Mouse (Mus musculus) kidney, adult 9 months (tissue): ENCODE measurements around the gene Tlr8.
"Not testable (repeated sequence)": the region's sequence is repeated elsewhere in the genome, so short reads cannot be mapped to it uniquely, and the experiment has no call there.

Experiments used
- DNase-seq: peaks from one replicate; pipeline ENCODE4 v3.0.0; 2022

Gene Tlr8

DNA sequence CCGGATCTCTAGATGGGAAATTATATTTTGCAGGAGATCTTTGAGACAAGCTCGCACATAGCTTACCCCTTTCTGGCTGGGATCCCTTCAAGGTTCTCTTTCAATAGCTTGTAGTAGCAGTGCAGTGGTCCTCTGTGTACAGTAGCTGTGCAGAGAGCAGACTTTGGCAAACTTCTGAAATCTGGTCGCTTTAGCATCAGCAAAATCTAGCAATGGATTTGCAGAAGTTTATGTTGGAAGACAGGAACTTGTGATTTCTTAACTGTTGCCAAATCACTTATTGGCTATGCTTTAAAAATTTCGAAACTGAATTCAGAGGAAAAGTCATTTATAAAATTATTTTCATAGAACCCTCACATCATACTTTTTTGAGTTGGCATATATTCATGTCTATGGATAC is at the start of gene Tlr8:
Gene Tlr8 (minus strand): TSS at position 244 of the 400 bp plus-strand sequence.
- no peak for DNase-seq

DNA sequence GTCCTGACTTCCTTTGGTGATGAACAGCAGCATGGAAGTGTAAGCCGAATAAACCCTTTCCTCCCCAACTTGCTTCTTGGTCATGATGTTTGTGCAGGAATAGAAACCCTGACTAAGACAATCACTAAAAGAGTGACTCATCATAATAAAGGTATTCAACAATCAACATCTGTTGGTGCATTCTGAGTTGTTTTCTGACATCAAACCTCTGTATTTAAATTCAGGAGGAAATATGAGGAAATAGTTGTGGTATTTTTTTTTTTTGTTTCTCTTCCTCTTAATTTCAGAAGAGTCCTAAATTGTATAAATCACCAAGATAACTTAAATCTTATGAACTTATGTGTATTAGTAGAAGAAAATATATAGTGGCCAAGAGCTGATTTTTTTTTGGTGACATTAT is 37.9 kb upstream of the Tlr8 start:
- not testable (repeated sequence) for DNase-seq

GRCm38 (mm10) chrX:167276953-167277352 is 12.8 kb upstream of the Tlr8 start:
- peak; percentile 56 for DNase-seq

GRCm38 (mm10) chrX:167276551-167276950 is 12.4 kb upstream of the Tlr8 start:
- no peak for DNase-seq

GRCm38 (mm10) chrX:167263530-167263929 is 599 bp downstream of the Tlr8 start:
- no peak for DNase-seq

DNA sequence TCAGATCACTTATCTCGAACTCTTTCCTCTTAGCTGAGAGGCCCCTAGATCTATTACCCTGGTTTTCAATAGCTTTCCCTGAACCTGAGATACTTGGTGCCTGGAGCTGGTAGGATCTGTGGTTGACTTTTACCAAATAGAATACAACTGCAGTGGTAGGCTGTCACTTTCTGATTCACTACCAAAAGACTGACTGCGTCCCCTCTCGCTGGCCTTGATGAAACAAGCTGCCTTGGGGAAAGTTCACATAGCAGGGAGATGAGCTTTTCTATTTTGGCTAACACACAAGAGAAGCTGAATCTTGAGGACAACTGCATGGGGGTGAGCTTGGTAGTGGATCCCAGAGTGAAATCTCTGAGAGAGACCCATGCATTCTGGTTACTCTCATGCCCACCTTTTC is 22.4 kb downstream of the Tlr8 start:
- no peak for DNase-seq

- no peak for DNase-seq
Measured at GRCm38 (mm10) chrX:167239293-167239921, 24.7 kb downstream of the Tlr8 start.

DNA sequence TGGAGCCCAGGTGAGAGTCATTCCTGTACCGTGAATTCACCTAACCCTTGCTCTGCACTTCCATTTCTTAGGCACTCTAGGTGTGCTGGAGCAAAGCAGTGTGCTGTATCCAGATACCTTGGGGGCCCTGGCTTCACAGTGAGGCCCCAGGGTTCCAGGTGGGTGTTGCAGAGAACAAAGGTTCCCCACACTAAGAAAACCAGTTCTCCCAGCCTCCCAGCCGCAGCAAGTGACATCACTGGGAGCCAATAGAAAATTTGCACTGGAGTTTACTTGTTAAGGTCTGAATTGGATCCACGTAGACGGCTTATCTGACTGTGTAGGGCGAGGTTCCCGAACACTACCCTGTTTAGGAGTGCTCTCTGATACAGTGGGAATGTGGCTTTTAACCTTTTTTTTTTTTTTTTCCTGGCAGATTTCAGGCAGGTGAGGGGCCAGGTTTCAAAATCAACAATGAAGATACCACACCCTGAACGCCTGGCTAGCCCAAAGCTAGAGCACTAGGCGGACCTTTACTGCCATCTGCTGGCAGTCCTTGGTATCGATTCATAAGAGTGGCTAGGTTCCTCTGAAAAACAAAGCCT is 30.9 kb downstream of the Tlr8 start:
- DNase-seq = peak; percentile 64

- no peak for DNase-seq
Measured at GRCm38 (mm10) chrX:167231150-167231549, 33.0 kb downstream of the Tlr8 start.

DNA sequence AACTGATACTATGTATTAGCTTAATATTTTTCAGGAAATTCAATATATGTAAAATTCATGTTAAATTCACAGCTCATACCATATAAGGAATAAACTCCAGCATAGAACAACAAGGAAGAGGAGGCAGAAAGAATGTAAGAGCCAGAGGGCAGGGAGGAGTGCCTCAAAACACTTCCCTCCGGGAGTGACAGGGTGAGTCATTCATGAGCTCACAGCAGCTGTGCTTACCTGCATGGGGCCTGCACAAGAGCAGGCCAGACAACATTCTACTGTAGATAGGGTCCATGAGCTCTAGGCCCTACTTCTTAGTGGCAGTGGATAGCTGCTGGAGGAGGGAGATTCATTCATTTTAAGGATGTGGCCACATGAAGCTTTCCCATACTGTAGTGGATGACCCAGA is 34.3 kb downstream of the Tlr8 start:
- DNase-seq = no peak

GRCm38 (mm10) chrX:167229206-167229605 is 34.9 kb downstream of the Tlr8 start:
- peak; percentile 58 for DNase-seq

DNA sequence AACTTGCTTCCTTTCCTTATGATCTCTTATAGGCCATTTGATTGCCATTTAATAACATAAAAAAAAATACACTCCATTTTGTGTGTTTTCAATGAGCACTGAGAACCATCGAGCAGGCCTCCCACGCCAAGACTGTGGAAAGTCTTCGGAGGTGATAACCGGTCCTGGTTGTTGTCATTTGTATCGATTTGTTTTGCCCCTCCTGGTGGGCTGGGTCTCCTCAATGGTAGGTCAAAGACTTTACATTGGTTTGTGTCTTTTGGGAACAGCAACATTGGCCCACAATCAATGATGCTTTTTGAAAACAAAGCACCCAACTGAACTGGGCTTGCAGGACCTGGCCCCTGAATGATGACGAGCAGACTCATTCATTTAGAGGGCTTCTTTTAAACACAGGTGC is 36.4 kb downstream of the Tlr8 start:
- no peak for DNase-seq

DNA sequence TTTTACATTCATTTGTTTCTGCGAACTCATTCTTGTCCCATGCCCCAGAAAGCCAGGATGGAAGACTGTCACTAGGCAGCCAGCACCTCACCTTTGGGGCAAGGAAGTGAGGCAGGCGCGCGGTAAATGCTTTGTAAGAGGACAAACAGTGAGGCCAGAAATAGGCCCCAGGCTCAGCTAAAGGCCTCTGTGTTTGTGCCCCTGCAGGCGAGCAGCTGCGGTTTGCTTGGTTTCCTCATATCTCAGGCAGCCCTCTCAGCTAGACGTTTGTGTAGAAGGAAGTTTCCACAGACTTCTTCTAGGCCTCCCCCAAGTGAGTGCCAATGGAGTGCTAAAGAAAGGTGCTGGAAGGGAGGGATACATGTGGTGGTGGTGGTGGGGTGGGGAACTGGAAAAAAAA is 37.0 kb downstream of the Tlr8 start:
- DNase-seq = no peak

- no peak for DNase-seq
Measured at GRCm38 (mm10) chrX:167226570-167226969, 37.6 kb downstream of the Tlr8 start.

DNA sequence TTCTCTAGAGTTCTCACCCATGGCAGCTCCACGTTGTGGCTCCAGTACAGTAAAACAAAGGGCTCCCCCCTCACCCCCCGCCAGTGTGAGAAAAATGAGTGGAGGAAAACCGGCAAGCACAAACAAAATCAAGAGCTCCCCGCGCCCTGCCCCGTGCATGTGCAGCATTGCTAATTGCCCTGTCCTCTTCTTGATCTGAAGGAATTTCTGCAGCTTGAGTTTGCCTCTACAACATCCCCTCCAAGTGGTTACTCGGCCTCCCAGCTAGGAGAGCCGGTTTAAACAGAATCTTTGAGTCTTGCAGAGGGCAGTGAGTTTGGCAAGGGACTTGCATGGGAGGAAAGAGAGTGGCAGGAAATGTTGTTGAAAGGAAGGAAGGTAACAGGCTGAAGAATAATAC is 51.4 kb downstream of the Tlr8 start:
- DNase-seq = peak; percentile 43

DNA sequence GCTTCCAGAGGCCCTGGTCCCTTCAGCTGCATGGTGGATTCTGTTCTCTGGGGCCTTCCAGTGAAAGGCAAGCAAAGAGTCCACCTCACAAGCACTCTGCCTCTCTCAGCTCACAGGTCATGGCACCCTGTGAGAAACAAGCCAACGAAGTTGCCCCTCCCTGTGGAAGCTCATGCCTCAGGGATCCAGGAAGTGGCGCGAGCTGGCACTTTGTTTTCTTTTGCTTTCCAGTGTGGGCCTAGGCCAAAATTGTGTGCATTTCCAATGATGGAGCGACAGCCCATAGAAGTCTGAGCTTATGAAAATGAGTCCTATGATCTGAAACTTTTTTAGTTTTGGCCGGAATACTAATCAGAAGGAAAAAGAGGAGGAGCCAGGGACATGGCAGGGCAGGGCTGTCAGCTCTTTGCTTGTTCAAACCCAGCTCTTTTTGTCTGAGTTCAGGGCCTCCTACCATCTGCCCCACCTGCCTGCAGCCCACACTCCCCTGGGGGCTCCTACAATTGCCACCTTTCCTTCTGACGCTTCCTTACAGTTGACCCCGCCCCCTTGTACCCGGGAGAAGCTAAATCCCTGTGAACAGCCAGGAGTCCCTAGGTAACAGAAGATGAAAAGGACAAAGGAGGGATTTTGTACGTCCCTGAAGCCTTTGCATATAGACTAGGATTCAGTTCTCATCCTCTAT is 52.1 kb downstream of the Tlr8 start:
- DNase-seq = no peak

DNA sequence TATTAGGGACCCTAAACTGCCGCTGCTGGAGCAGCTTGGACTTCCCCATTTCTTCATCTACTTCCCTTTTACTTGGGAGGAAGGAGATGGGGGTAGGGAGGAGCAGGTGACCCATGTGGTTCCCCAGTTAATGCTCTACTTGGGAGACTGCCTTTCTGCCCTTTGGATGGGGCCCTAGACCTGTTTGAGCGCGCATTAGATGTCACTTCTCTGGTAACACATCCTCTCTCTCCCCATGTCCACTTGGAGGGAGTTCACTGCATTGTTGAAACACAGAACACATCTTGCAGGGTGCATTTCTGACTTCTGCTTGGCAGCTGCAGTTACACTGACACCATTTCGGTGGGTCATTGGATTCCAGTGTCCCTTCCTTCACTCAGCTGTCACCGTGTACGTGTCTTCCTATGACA is 53.8 kb downstream of the Tlr8 start:
- DNase-seq = peak; percentile 34

DNA sequence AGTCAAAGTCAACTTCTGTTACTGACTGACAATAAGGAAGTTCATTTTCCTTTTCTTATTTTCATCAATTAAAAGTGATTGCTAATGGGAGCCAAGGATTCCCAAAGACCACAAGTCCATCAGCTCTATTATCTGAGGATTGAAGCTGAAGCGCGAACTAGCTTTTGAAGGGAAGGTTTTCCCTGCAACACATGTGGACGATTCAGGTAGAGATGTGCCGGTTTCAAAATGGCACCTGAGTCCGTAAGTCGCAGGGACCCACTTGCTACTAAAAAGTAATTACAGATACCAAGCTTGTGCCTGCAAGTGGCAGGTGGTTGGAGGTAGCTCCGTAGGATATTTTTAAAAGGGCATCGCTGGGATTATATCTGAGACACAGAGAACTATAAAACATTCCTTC is 54.3 kb downstream of the Tlr8 start:
- DNase-seq = no peak

GRCm38 (mm10) chrX:167208978-167209754 is 55.0 kb downstream of the Tlr8 start, which contains the start of gene Tmsb4x:
Tmsb4x (minus strand) TSS chrX:167209315.
- peak; percentile 69 for DNase-seq

DNA sequence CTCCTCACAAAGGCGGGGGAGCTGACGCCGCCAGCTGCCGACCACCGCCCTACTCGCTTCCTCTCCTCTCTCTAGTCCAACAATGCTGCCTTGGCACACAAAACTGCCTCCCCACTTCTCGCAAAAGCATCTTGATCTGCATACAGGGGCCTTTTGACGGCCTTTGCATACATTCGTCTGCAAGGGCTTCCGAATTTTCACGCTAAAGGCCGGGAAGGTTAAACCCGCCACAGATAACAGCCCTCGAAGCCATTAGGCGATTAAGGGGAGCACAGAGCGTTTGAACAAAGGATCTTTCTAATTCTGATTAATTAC is 55.7 kb downstream of the Tlr8 start:
- DNase-seq = peak; percentile 27

DNA sequence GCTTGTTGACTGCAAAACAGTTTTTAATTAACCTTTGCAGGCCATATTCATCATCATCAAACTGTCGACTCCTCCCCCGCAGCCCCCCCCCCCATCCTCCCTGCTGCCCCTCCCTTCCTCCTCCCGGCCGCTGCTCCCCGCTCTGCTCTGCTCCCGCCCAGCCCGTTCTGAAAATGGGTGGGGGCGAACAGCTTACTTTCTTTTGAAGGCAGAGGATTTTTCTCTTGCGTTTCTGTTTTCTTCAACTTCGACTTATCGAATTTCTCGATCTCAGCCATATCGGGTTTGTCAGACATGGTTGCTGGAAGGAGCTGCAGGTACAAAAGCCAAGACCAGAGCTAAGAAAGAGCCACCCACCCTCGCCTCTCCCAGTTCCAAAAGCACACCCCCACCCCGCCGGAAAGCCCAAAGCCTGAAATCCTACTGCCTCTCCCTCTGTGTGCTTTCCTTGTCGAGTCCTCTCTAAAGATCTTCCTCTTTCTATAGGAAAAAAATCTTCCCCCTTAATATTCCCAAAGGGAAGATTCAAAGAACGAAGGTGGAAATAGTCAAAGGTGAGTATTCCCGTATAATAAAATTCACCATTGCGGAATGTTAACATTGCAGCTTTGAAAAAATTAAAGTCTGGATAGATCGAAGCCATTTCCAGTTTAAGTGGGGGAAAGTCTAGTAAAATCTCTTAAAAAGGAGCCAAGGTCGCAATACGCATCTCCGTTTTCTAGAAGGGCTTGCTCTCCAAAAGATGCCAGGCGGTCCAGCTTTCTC is 56.2 kb downstream of the Tlr8 start:
- DNase-seq = no peak

DNA sequence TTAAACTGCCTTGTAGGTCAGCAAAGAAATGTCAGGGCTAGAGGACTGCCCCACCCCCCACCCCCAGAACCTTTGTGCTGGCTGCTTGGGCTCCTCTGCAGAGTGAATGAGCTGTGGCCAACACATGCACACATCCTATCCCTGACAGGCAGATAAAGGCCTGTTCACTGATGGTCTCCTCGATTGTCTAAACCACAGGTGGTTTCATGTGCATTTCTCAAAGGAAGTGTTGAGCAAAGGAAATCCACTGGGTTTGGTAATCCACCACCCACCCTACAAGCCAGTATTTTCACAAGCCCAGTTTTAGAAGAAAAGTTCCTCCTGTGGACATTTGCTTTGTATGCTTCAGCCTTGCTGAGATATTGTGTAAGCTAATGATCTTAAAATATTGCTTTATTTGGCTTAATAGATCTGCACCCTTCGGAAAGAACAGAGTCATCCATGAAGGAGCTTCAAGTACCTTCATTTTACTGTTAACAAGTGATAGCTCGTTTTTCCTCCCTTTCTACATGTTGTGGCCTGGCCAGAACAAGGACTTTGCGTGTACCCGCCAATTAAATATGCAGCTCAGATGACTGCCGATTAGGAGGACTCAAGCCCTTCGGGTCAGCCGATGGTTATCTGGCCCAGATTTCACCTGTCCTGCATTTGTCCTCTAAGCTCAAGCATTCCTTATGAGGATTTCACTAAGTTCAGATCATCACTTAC is 58.2 kb downstream of the Tlr8 start:
- DNase-seq = peak; percentile 6
